Mouse (Mus musculus): ENCODE data around the gene Zbed3.

GRCm38 (mm10) chr13:95345869-95346268 is 22.5 kb downstream of the Zbed3 start:
- TF ChIP-seq CTCF (IDR thresholded peaks at IDR 0.05; ENCODE audit: insufficient read depth, low read depth, low read length) (no peak), POLR2A (IDR thresholded peaks at IDR 0.05; ENCODE audit: insufficient read depth, low read depth, low read length) (no peak)

All from olfactory bulb, adult 2 months (tissue).